Mouse (Mus musculus): Measurements from ENCODE around the gene Tmem268. TPM values are rescaled to one million over a fixed set of nuclear protein-coding genes. Genes with fewer than 3 reads are reported as not detected.

The Tmem268 gene
- polyA plus RNA-seq, 1 experiment from 2014 or later: 6.6 TPM

GRCm38 (mm10) chr4:63585216-63585615, 26.6 kb downstream of the Tmem268 start:
- no peaks in the 10 kb centered on the region for H3K9me3 ChIP-seq (replicated peaks; ENCODE audit: control insufficient read depth, low read length)
- H3K4me3 ChIP-seq (replicated peaks; ENCODE audit: low read length): no peak overlapping the region
- H3K36me3 ChIP-seq (ENCODE audit: control insufficient read depth, insufficient read depth, low read length): no peaks in the 10 kb centered on the region; the same call in 1 of the 2 replicates
- no peak overlapping the region for H3K27ac ChIP-seq (ENCODE audit: low read length)
- 91% methylated on average over 10 of the region's 10 CpGs for WGBS
- H3K4me1 ChIP-seq (ENCODE audit: control insufficient read depth, insufficient read depth, low read length): no peaks in the 10 kb centered on the region
- H3K27me3 ChIP-seq (ENCODE audit: control insufficient read depth, insufficient read depth, low read length): no peaks in the 10 kb centered on the region
- no peak overlapping the region for H3K4me2 ChIP-seq (ENCODE audit: low read depth, low read length)
- H3K9ac ChIP-seq (ENCODE audit: low read length): no peak overlapping the region
- ATAC-seq (ENCODE audit: insufficient read depth, low FRiP score): no peak

- H3K36me3 ChIP-seq (ENCODE audit: control insufficient read depth, insufficient read depth, low read length): no peaks in the 10 kb centered on the region; the same call in 1 of the 2 replicates
- no peak overlapping the region for H3K4me2 ChIP-seq (ENCODE audit: low read depth, low read length)
- no peak for ATAC-seq (ENCODE audit: insufficient read depth, low FRiP score)
- H3K27me3 ChIP-seq (ENCODE audit: control insufficient read depth, insufficient read depth, low read length): no peaks in the 10 kb centered on the region
- no peaks in the 10 kb centered on the region for H3K9me3 ChIP-seq (replicated peaks; ENCODE audit: control insufficient read depth, low read length)
- 71% methylated on average over 2 of the region's 2 CpGs for WGBS
- no peak overlapping the region for H3K4me3 ChIP-seq (replicated peaks; ENCODE audit: low read length)
- no peak overlapping the region for H3K27ac ChIP-seq (ENCODE audit: low read length)
- H3K4me1 ChIP-seq (ENCODE audit: control insufficient read depth, insufficient read depth, low read length): no peaks in the 10 kb centered on the region
- H3K9ac ChIP-seq (ENCODE audit: low read length): no peak overlapping the region
These were observed 27.7 kb downstream of the Tmem268 start for GRCm38 (mm10) chr4:63586240-63586639.

DNA sequence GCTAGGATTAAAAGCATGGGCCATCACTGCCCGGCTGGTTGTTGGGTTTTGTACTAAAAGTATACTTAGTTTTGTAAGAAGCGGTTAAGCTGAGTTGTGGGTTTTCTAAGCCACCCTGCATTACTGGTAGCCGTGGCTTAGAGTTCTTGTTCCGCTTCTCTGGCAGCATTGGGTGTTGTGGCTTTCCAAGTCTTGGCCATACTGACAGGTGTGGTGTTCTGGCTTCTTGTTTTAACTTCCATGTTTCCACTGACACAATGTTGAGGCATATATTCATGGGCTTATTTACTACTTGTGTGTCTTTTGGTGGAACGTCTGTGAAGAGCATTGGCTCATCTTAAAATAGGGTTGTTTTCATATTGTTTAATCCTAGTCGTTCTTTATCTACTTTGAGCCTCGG, 31.4 kb downstream of the Tmem268 start:
- no peak overlapping the region for H3K4me2 ChIP-seq (ENCODE audit: low read depth, low read length)
- peaks cover 7% of the 10 kb centered on the region for H3K4me1 ChIP-seq (ENCODE audit: control insufficient read depth, insufficient read depth, low read length)
- no peaks in the 10 kb centered on the region for H3K9me3 ChIP-seq (replicated peaks; ENCODE audit: control insufficient read depth, low read length)
- no peak overlapping the region for H3K4me3 ChIP-seq (replicated peaks; ENCODE audit: low read length)
- no peak overlapping the region for H3K27ac ChIP-seq (ENCODE audit: low read length)
- WGBS: 77% methylated on average over 7 of the region's 7 CpGs
- no peak for ATAC-seq (ENCODE audit: insufficient read depth, low FRiP score)
- H3K27me3 ChIP-seq (ENCODE audit: control insufficient read depth, insufficient read depth, low read length): no peaks in the 10 kb centered on the region
- H3K9ac ChIP-seq (ENCODE audit: low read length): no peak overlapping the region
- no peaks in the 10 kb centered on the region for H3K36me3 ChIP-seq (ENCODE audit: control insufficient read depth, insufficient read depth, low read length)

GRCm38 (mm10) chr4:63590538-63590937, 32.0 kb downstream of the Tmem268 start:
- Histone ChIP-seq H3K9me3 (replicated peaks; ENCODE audit: control insufficient read depth, low read length) (no peaks in the 10 kb centered on the region), H3K36me3 (ENCODE audit: control insufficient read depth, insufficient read depth, low read length) (no peaks in the 10 kb centered on the region), H3K4me2 (ENCODE audit: low read depth, low read length) (no peak overlapping the region), H3K27ac (ENCODE audit: low read length) (no peak overlapping the region), H3K9ac (ENCODE audit: low read length) (no peak overlapping the region), H3K27me3 (ENCODE audit: control insufficient read depth, insufficient read depth, low read length) (no peaks in the 10 kb centered on the region), H3K4me3 (replicated peaks; ENCODE audit: low read length) (no peak overlapping the region), H3K4me1 (ENCODE audit: control insufficient read depth, insufficient read depth, low read length) (peaks cover 12% of the 10 kb centered on the region)
- WGBS: 81% methylated on average over 4 of the region's 4 CpGs
- ATAC-seq (ENCODE audit: insufficient read depth, low FRiP score): no peak

DNA sequence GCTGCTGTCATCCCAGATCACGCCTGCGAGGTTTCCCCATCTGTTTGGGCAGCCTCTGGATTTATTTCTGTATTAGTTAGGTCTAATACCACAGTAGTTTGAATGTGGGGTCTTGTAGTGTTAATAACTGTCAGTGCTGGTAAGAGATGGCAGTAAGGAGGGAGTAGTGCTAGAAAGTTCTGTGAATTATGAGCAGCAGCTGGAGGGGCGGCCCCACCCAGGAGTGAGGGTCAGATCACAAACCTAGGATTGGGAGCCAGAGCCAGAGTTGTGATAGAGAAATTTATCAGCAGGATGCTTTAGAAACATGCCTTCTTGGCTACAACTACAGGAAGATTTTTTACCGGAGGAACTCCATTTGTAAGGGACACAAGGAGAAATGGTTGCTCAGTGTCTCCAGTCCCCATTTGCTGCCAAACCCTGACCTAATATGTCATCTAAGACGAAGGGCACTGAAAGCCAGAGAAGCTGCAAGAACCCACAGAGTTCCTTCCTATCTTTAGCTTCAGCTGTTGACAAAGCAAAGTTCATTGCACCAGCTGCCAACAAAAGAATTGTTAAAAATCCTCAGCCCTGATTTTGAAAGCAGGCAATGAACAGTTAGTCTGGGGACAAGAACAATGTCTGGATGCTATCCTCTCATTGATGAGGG, 36.0 kb downstream of the Tmem268 start:
- no peaks in the 10 kb centered on the region for H3K36me3 ChIP-seq (ENCODE audit: control insufficient read depth, insufficient read depth, low read length)
- WGBS: 46% methylated on average over 5 of the region's 5 CpGs
- no peaks in the 10 kb centered on the region for H3K27me3 ChIP-seq (ENCODE audit: control insufficient read depth, insufficient read depth, low read length)
- H3K4me3 ChIP-seq (replicated peaks; ENCODE audit: low read length): no peak overlapping the region
- no peaks in the 10 kb centered on the region for H3K9me3 ChIP-seq (replicated peaks; ENCODE audit: control insufficient read depth, low read length)
- H3K4me2 ChIP-seq (ENCODE audit: low read depth, low read length): no peak overlapping the region
- no peak for ATAC-seq (ENCODE audit: insufficient read depth, low FRiP score)
- H3K9ac ChIP-seq (ENCODE audit: low read length): no peak overlapping the region
- H3K27ac ChIP-seq (ENCODE audit: low read length): peak overlapping the region; percentile 34; the same call in 1 of the 2 replicates
- H3K4me1 ChIP-seq (ENCODE audit: control insufficient read depth, insufficient read depth, low read length): peaks cover 12% of the 10 kb centered on the region

DNA sequence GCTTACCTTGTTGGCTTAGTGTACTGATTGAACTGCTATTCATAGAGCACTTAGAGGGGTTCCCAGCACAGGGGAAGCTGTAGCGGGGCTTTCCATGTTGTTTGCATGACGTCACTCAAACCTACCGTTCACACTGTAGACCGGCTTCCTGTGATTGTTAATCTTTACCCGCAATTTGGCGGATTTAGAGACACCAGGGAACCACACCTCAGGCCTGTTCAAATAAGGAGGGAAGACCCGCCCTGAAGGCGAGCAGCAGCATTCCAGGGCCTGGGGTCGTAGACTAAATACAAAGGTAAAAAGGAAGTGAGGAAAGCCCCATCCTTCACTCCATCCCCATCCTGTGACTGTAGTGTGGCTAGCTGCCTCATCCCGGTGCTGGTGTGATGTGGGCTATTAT, 36.7 kb downstream of the Tmem268 start:
- H3K27ac ChIP-seq (ENCODE audit: low read length): no peak overlapping the region
- no peaks in the 10 kb centered on the region for H3K27me3 ChIP-seq (ENCODE audit: control insufficient read depth, insufficient read depth, low read length)
- no peak overlapping the region for H3K9ac ChIP-seq (ENCODE audit: low read length)
- 39% methylated on average over 10 of the region's 10 CpGs for WGBS
- H3K4me1 ChIP-seq (ENCODE audit: control insufficient read depth, insufficient read depth, low read length): peaks cover 12% of the 10 kb centered on the region
- no peak overlapping the region for H3K4me2 ChIP-seq (ENCODE audit: low read depth, low read length)
- no peaks in the 10 kb centered on the region for H3K9me3 ChIP-seq (replicated peaks; ENCODE audit: control insufficient read depth, low read length)
- ATAC-seq (ENCODE audit: insufficient read depth, low FRiP score): no peak
- H3K36me3 ChIP-seq (ENCODE audit: control insufficient read depth, insufficient read depth, low read length): no peaks in the 10 kb centered on the region
- H3K4me3 ChIP-seq (replicated peaks; ENCODE audit: low read length): no peak overlapping the region

- Histone ChIP-seq H3K27me3 (ENCODE audit: control insufficient read depth, insufficient read depth, low read length) (no peaks in the 10 kb centered on the region), H3K9ac (ENCODE audit: low read length) (no peak overlapping the region), H3K36me3 (ENCODE audit: control insufficient read depth, insufficient read depth, low read length) (no peaks in the 10 kb centered on the region), H3K4me2 (ENCODE audit: low read depth, low read length) (no peak overlapping the region), H3K9me3 (replicated peaks; ENCODE audit: control insufficient read depth, low read length) (no peaks in the 10 kb centered on the region), H3K4me3 (replicated peaks; ENCODE audit: low read length) (no peak overlapping the region), H3K4me1 (ENCODE audit: control insufficient read depth, insufficient read depth, low read length) (peaks cover 12% of the 10 kb centered on the region), H3K27ac (ENCODE audit: low read length) (no peak overlapping the region)
- WGBS: 88% methylated on average over 4 of the region's 4 CpGs
- ATAC-seq (ENCODE audit: insufficient read depth, low FRiP score): no peak
These were observed 37.4 kb downstream of the Tmem268 start for GRCm38 (mm10) chr4:63596010-63596409.

DNA sequence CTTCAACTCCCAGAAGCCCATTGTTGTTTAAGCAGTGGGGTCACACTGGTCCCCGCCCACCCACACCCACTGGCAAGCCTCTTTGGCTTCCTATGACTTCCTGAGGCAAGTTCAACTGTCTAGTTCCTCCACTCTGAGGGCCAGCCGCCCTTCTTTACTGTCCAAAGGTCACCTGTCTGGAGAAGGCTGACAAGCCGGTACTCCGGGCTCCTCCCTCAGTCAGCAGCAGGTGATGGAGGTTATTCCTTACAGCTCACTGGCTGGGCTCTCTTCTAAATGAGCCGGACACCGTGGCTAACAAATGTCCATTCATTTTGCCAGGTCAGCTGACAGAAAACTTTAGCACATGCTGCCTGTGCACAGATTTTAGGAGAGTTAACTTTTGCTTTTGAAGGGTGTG, 42.2 kb downstream of the Tmem268 start:
- Histone ChIP-seq H3K9me3 (replicated peaks; ENCODE audit: control insufficient read depth, low read length) (no peaks in the 10 kb centered on the region), H3K4me2 (ENCODE audit: low read depth, low read length) (no peak overlapping the region), H3K27me3 (ENCODE audit: control insufficient read depth, insufficient read depth, low read length) (no peaks in the 10 kb centered on the region), H3K36me3 (ENCODE audit: control insufficient read depth, insufficient read depth, low read length) (no peaks in the 10 kb centered on the region), H3K4me1 (ENCODE audit: control insufficient read depth, insufficient read depth, low read length) (no peaks in the 10 kb centered on the region), H3K4me3 (replicated peaks; ENCODE audit: low read length) (no peak overlapping the region), H3K9ac (ENCODE audit: low read length) (no peak overlapping the region), H3K27ac (ENCODE audit: low read length) (no peak overlapping the region)
- 52% methylated on average over 6 of the region's 6 CpGs for WGBS
- peak; percentile 57 for ATAC-seq (ENCODE audit: insufficient read depth, low FRiP score)

DNA sequence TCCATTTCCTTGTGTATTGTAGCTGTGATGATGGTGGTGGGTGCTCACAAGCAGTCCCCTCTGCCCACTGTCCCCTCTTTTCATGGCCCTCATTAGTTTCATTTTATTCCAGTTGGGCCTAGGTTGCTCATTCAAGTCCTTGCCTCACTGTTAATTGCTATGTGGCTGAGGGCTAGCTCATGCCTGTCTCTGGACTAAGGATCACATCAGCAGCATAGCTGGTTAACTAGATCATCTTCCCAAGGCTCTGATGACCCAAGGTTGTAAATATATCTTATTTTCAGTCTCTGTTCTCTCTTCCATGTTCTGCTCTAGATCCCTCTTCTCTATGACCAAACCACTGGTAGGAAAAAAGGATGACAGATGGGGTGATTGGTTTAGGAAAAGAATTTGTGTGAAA, 42.7 kb downstream of the Tmem268 start:
- no peaks in the 10 kb centered on the region for H3K4me1 ChIP-seq (ENCODE audit: control insufficient read depth, insufficient read depth, low read length)
- no peaks in the 10 kb centered on the region for H3K9me3 ChIP-seq (replicated peaks; ENCODE audit: control insufficient read depth, low read length)
- H3K4me3 ChIP-seq (replicated peaks; ENCODE audit: low read length): no peak overlapping the region
- H3K27me3 ChIP-seq (ENCODE audit: control insufficient read depth, insufficient read depth, low read length): no peaks in the 10 kb centered on the region
- no peak overlapping the region for H3K4me2 ChIP-seq (ENCODE audit: low read depth, low read length)
- H3K9ac ChIP-seq (ENCODE audit: low read length): no peak overlapping the region
- ATAC-seq (ENCODE audit: insufficient read depth, low FRiP score): no peak
- no peaks in the 10 kb centered on the region for H3K36me3 ChIP-seq (ENCODE audit: control insufficient read depth, insufficient read depth, low read length)
- H3K27ac ChIP-seq (ENCODE audit: low read length): no peak overlapping the region

Data from stomach, embryonic 16.5 days (tissue).